15 mouse cellular contexts compared by ENCODE assay signal in genomic region chr5:53111036-53111435, GRCm38 (mm10).
DNase-seq lines count a peak whose midpoint lies in the region; ATAC-seq lines count a peak whose summit lies in the region.
"Had no signal": no experiment of that assay in that cellular context is flagged by ENCODE, and none has a peak within 500 bp of the region (broad histone marks: within the 10 kb centered on the region; RNA-seq: fewer than 3 reads in every experiment).

No protein-coding gene starts in this region.

- no peak overlapping the region for H3K9ac ChIP-seq in hindbrain, embryonic 14.5 days
- H3K9ac ChIP-seq in hindbrain, embryonic 16.5 days (ENCODE audit: low read depth, low read length) = no peak overlapping the region
- no peak overlapping the region for H3K9ac ChIP-seq in kidney, embryonic 15.5 days
- H3K9ac ChIP-seq: forebrain, embryonic 13.5 days had no signal

- no peak overlapping the region for H3K27ac ChIP-seq in hindbrain, embryonic 14.5 days
- H3K27ac ChIP-seq in hindbrain, embryonic 16.5 days (ENCODE audit: low read depth, low read length) = no peak overlapping the region
- peak overlapping the region; percentile 76 for H3K27ac ChIP-seq in kidney, embryonic 15.5 days
- H3K27ac ChIP-seq: forebrain, embryonic 13.5 days; gastrocnemius, adult 2 months; heart, embryonic 10.5 days had no signal

- H3K36me3 ChIP-seq in hindbrain, embryonic 14.5 days (replicated peaks; ENCODE audit: control insufficient read depth, insufficient read depth) = no peaks in the 10 kb centered on the region; the same call in 1 of the 2 replicates
- peaks cover 3% of the 10 kb centered on the region; the same call in 1 of the 2 replicates for H3K36me3 ChIP-seq in hindbrain, embryonic 16.5 days (ENCODE audit: control insufficient read depth, insufficient read depth, low read length)
- peaks cover 13% of the 10 kb centered on the region for H3K36me3 ChIP-seq in kidney, embryonic 15.5 days
- H3K36me3 ChIP-seq: heart, embryonic 10.5 days had no signal

- no peaks in the 10 kb centered on the region for H3K27me3 ChIP-seq in hindbrain, embryonic 14.5 days (ENCODE audit: control insufficient read depth, insufficient read depth, low read length)
- no peaks in the 10 kb centered on the region for H3K27me3 ChIP-seq in hindbrain, embryonic 16.5 days (replicated peaks; ENCODE audit: control insufficient read depth, insufficient read depth, low read length)
- no peaks in the 10 kb centered on the region for H3K27me3 ChIP-seq in kidney, embryonic 15.5 days

- 50% methylated on average over 5 of the region's 5 CpGs for WGBS in hindbrain, embryonic 14.5 days
- WGBS in hindbrain, embryonic 16.5 days = 46% methylated on average over 5 of the region's 5 CpGs
- 58% methylated on average over 5 of the region's 5 CpGs for WGBS in kidney, embryonic 15.5 days

- H3K9me3 ChIP-seq in hindbrain, embryonic 14.5 days (ENCODE audit: control insufficient read depth, low read length) = peaks cover 5% of the 10 kb centered on the region; the same call in 1 of the 2 replicates
- no peaks in the 10 kb centered on the region for H3K9me3 ChIP-seq in hindbrain, embryonic 16.5 days (ENCODE audit: control insufficient read depth, low read length)
- H3K9me3 ChIP-seq in kidney, embryonic 15.5 days (replicated peaks) = peaks cover 9% of the 10 kb centered on the region; the same call in 1 of the 2 replicates
- H3K9me3 ChIP-seq: forebrain, embryonic 13.5 days; heart, embryonic 10.5 days had no signal

- no peak for DNase-seq in hindbrain, embryonic 14.5 days (ENCODE audit: low spot score)
- peak; percentile 62 for DNase-seq in kidney, adult 11 months
- DNase-seq in kidney, postnatal 36 days = peak; percentile 68 to 72
- no peak for DNase-seq in neural tube, embryonic 10.5 days (ENCODE audit: extremely low spot score, low spot score)
- no peak for DNase-seq in thymus, postnatal 25 days
- DNase-seq in spleen, postnatal 36 days (ENCODE audit: low spot score in 2 of 2) = no peak
- DNase-seq: adrenal gland, postnatal 10 days; cerebellum, adult 2 months; gastrocnemius, adult 2 months had no signal

- no peak overlapping the region for H3K4me3 ChIP-seq in hindbrain, embryonic 14.5 days (replicated peaks; ENCODE audit: low read length)
- H3K4me3 ChIP-seq in hindbrain, embryonic 16.5 days (ENCODE audit: low read length) = no peak overlapping the region
- no peak overlapping the region for H3K4me3 ChIP-seq in kidney, embryonic 15.5 days (replicated peaks)
- H3K4me3 ChIP-seq: forebrain, embryonic 13.5 days; gastrocnemius, adult 2 months; heart, embryonic 10.5 days had no signal

- 0 out of 2 replicates have a peak, but pooled peaks cover 4% of the 10 kb centered on the region for H3K4me1 ChIP-seq in hindbrain, embryonic 14.5 days (replicated peaks; ENCODE audit: control insufficient read depth, insufficient read depth, low read length)
- peaks cover 7% of the 10 kb centered on the region for H3K4me1 ChIP-seq in hindbrain, embryonic 16.5 days (ENCODE audit: control insufficient read depth, insufficient read depth, low read depth, low read length)
- peaks cover 34% of the 10 kb centered on the region for H3K4me1 ChIP-seq in kidney, embryonic 15.5 days
- H3K4me1 ChIP-seq: heart, embryonic 10.5 days had no signal

- ATAC-seq in hindbrain, embryonic 14.5 days (ENCODE audit: low FRiP score) = 0 out of 2 replicates have a peak, but pooled peaks have one; percentile 21
- ATAC-seq in hindbrain, embryonic 16.5 days = no peak
- 0 out of 2 replicates have a peak, but pooled peaks have one; percentile 20 for ATAC-seq in kidney, embryonic 15.5 days (replicated peaks; ENCODE audit: low FRiP score)
- ATAC-seq: forebrain, embryonic 13.5 days; lung, postnatal 0 days had no signal

- H3K4me2 ChIP-seq in hindbrain, embryonic 14.5 days (replicated peaks) = no peak overlapping the region
- no peak overlapping the region for H3K4me2 ChIP-seq in hindbrain, embryonic 16.5 days (ENCODE audit: low read length)
- no peak overlapping the region for H3K4me2 ChIP-seq in kidney, embryonic 15.5 days
- H3K4me2 ChIP-seq: forebrain, embryonic 13.5 days; midbrain, embryonic 11.5 days had no signal

Comparison
In these comparisons a context has a peak if more than half of its experiments do, and no peak if none do; other contexts are left out.
1. DNase-seq: peak in kidney, adult 11 months (single experiment) and kidney, postnatal 36 days (2 of 2); none in hindbrain, embryonic 14.5 days (single experiment), neural tube, embryonic 10.5 days (single experiment), thymus, postnatal 25 days (single experiment) and spleen, postnatal 36 days (0 of 2).